Mouse (Mus musculus) left cerebral cortex, adult 8-10 months (tissue): ENCODE data around the gene Dscaml1. TPM values are rescaled to one million over a fixed set of nuclear protein-coding genes. Genes with fewer than 3 reads are reported as not detected.

Experiments
- DNase-seq, 2 experiments: peaks; one replicate each; pipeline ENCODE4 v3.0.0; 2022; ENCODE audit warnings: low spot score in 2 of 2
- total RNA-seq, 4 experiments: library from RNA; stranded (reverse); gene quantifications; 2 replicates each; pipeline ENCODE4 v1.2.4; 2022

Dscaml1 gene
- 10 to 100 TPM; 42.5 to 65.6 (median 47.0) TPM for total RNA-seq

DNA sequence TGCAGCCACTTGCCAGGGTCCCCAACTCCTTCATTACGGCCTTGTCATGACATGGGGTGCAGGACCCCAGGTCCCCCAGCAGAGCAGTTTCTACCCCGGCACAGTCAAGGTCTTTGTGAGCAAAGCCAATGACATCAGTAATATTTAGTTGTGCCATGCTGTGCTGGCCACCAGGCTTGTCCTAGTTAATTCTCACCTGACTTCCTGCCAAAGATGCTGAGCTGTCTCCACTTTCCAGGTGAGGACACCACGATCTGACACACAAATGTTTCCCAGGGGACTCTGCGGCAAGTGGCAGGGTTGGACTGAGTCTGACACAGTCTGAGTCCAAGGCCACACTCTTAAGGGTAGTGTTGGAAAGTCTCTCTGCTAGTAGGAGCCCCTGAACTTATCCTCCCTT is at the start of gene Dscaml1:
TSS of gene Dscaml1 (plus strand) at position 173 of the 400 bp plus-strand sequence.
- no peak for DNase-seq

DNA sequence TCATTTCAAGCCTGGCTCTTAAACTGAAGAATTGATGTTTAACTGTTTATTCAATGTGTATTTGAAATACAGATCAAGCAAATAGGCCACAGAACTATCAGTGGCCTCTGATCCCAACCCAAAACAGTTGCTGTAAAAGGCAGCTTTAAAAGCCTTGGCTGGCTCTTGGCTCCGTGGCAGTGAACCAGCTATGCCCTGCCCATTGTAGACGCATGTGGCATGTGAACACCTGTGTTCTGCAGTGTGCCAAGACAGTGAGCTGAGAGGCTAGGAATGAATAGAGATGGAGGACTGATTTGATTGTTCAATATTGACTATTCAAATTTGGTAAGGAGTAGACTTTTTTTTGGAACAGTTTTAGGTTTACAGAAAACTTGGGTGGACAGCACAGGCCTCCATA is 49.5 kb upstream of the Dscaml1 start:
- no peak for DNase-seq

DNA sequence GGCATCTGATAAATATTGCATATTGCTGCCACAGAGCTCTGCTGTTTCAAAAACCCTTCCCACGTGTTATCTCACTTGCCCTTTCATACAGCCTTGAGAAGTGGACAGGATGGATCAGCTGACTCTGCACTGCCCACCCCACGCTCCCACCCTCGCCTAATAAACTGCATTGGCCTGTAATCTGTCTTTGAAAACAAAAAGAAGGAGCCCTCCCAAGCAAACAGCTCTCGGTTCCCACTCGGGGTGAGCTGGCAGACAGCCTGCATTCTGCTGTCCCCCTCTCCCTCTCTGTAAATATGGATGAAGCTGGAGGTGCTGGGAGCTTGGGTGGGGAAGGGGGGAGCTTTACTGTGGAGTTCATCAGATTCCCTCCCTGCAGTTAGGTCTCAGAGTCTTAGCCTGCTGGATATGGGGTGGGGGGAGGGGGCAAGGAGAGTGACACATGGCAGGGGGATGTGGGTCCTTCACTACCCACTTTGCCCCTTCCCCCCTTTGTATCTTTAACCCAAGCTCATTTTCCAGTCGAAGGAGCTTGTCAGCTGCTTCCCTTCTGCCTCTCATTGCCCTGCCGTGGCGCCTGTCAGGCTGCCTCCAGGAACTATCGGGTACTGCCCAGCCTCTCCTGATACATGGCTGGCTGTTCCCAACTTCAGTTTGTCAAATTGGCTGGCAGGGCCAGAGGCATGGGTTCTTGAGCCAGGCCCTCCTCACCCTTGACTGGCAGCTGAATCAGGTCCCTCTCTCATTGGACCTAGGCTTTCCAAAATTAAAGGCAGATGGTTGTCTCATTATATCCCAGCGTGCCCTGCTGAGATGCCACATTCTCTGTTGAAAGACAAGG is 45.8 kb upstream of the Dscaml1 start:
- no peak for DNase-seq

DNA sequence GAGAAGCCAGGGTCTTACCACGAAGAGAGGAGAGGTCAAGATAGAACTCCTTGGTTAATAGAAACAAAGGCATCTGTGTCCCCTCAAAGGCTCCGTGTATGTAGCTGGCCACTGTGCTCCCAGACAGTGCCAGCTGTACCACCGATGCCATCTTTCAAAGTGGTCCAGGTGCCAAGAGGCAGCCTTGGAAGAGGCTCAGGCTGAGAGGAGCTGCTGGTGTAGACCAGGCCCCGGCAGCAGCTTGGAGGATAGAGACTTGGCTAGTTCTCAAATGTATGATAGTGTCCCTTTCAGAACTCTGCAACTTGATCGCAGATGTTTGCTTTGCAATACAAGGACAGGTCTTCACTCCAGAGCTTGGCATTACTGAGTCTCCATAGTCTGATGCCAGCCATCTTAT is 44.1 kb upstream of the Dscaml1 start:
- DNase-seq: peak in 1 of 2 experiments; percentile 28

DNA sequence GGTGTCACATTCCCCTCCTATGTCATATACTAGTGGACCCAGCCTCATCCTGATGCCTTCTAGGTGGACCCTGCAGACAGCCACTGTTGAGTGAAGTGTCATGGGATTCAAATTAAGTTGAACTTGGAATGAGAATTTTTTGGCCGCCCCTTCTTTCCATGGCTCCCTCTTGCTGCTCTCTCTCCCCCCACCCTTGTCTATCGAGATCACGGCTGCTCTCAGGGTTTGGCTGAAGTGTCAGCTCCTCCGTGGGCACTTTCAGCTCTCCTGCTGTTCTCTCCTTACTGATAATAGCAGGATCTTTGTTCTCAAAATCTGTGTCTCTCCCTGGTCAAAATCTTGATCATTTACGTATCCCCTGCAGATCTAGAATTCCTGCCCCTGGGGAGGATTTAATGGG is 43.6 kb upstream of the Dscaml1 start:
- DNase-seq: no peak

DNA sequence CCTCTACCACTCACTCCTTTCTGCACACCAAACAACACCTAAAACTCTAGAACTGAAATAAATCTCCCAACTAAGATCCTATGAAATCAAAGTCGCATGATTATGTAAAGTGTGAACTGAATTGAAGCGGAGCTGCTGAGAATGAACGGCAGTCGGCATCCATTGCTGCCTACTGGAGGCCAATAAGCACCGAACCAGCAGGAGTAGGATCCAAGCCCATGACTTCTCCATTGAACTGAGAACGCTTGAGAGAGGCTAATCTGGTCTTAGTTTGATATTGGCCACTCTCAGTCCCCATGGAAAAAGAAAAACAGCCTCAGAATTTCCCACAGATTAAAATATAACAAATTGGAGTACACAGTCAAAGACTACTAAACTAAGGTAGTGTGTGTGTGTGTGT is 42.5 kb upstream of the Dscaml1 start:
- no peak for DNase-seq

DNA sequence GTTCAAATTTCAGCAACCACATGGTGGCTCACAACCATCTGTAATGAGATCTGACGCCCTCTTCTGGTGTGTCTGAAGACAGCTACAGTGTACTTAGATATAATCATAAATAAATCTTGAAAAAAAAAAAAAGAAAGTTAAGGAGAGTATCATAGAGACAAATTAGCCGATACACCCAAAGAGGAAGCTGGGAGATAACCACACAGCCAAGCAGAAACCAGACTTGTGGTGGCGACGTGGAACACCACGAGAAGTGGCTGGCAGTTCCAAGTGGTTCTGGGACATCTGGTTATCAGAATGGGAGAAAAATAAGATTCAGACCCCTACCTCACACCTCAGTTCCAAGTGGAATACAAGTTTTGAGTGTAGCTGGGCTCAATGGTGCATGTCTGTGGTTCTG is 39.7 kb upstream of the Dscaml1 start:
- DNase-seq: no peak

DNA sequence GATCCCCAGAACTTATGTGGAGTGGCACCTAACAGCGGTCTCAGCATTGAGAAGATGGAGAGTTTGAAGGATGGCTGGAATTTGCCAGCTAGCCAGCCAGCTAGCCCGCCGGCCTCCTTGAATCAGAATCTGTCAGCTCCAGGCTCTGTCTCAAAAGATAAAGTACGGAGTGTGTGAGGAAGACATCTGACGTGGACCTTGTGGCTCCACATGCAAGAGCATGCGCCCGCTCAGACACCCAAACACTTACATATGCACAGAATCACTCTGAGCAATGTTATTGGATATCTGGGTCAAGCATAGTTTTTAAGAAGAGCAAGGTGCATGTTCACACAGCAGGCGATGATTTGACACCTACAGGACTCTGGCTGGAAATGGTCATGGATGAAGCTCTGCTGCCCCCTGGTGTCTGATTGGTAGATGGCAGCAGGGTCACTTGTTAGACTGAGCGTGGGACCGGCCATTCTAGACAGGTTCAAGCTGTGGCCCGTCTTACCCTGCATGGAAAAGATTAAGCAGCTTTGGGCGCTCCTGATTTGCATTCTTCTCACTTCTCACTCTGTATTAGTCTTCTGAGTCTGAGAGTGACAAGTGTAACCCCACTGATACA is 37.9 kb upstream of the Dscaml1 start:
- peak; percentile 60 to 87 for DNase-seq

DNA sequence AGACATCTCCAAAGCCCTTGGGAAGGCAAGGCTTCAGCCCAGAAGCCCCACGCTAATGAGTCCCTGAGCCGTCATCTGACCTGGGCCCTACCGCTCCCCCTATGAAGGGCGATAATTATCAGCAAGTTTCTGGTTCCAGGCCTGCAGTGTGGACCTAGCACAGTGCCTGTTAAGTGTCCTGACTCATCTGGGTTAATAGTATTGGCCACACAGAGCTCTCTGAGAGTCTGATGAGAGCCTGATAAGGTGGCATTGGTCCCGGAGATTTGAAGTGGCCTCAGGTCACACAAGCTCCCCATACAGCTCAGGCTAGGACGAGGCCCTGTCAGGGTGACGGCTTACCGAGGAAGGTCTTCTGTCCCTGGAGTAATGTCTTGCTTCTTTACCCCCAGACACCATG is 36.8 kb upstream of the Dscaml1 start:
- DNase-seq: no peak

DNA sequence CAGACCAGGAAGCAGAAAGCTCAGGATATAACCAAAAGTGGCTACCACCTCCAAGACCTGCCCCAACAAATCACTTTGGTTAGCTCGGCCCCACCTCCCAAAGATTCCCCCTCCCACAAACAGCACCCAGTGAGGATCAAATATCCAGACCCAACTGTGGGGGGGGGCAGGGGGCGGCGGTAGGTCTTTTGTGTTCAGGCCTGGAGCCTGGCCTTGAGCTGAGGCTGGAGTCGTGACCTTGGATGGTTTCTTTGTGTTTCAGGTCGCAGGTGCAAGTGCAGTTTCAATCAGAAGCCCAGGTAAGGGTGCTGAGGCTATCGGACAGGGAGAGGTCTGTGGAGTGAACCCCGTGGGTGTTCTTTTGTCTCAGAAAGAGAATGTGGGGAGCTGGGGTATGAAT is 35.1 kb upstream of the Dscaml1 start:
- DNase-seq: no peak

DNA sequence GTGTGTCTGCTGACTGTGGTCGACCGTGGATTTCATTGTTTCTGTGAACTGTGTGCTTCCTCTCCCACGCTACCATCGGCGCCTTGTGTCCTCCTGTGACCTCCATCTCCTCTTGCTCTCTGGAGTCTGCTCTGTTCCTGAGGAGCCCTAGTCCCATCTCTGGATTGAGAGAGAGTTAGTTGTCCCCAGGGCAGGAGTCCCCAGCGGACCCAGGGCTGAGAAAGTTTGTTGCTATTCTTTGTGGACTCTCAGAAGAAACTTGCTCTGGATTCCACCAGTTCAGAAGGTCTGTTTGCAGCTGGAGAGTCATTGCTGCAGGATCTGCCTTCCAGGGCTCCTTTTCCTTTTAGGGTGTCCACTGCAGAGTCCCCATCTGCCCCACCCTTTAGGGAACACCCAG is 31.2 kb upstream of the Dscaml1 start:
- DNase-seq: no peak

DNA sequence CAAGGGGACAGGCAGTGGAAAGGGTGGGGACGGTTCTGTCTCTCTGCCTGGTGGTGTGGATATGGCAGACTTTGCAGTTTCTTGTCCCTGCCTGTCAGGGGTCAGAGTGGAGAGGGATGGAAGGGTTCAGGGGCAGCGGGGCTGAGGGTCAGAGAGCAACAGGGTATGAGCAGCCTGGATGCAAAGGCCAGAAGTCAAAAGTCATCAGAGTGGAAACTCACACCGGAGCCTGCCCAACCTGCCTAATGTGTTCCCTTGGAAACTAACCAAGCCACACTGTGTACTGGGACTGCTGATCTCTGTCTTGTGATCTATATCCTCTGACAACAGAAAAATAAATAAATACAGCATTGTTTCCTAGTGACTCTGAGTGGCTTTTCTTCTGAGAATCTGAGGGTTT is 30.6 kb upstream of the Dscaml1 start:
- no peak for DNase-seq

DNA sequence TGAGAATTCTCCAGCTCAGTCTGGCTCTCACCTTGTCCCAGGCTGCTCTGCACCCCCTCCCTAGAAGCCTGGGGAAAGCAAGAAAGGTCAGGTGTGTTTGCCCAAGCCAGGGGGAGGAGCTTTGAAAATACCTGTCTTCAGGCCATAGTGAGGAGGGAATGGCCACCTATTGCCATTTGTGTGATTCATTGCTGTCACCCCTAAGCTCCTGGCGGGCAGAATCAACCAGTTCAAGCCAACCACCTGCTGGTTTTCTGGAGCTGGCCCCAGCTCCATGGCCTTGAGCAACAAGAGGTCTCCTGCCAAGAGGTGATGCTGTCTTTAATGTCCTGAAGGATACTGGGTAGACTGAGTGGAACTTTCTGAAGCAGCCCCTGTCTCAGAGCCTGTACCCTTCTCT is 28.1 kb upstream of the Dscaml1 start:
- DNase-seq: no peak

DNA sequence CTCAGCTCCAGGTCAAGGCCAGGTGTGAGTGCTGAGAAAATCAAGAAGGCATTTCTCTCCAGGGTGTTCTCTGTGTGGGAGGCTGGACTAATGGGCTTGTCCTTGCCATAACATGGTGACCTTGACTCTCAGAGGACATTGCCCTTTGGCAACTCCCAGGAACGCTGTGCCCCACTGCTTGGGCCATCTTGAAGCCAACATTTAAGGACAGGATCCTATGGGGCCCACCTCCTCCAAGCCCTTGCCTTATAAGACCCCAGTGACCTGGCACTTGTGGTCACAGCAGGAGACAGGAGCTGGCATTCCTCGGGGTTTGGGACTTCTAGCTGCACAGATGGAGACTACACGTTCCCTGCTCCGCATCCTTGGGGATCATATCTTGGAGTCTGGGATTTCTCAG is 27.0 kb upstream of the Dscaml1 start, which contains the start of gene Fxyd2:
TSS of gene Fxyd2 (plus strand) at position 236 of the 400 bp plus-strand sequence.
- no peak for DNase-seq

DNA sequence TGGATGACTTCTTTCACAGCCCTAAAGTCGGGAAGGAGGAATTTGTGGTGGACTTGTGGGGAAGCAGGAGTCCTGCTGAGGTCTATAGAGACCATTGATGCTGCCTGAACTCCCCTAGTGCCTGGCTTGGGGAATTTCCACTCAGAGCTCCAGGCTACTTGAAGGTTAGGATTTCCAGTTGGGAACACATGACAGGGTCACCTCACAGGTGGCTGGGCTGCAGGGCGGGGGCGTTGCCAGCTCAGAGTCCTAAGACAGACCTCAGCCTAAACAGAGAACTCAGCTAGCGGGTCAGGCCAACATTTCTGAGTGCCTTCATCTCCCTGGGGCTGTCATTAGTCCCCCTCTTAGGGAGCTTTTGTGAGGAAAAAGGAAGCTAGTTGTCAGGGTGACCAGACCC is 24.6 kb upstream of the Dscaml1 start:
- no peak for DNase-seq

DNA sequence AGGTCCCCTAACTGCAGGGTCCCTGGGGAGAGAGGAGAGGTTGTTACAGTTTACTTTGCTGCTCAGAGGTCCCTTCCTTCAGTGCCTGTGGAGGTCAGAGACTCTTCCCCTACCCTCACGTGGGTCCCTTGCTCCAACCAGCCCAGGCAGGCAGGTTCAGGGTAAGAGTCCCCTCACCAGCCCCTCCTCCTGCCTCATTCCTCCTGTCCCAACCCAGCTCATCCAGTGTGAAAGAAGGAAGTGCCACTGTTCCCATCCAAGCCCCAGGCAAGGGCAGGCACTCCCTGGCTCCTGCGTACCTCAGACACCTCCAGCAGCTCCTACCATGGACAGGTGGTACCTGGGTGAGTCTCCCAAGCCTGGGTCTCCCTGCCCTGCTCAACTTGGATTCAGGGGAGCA is 23.5 kb upstream of the Dscaml1 start:
- no peak for DNase-seq

DNA sequence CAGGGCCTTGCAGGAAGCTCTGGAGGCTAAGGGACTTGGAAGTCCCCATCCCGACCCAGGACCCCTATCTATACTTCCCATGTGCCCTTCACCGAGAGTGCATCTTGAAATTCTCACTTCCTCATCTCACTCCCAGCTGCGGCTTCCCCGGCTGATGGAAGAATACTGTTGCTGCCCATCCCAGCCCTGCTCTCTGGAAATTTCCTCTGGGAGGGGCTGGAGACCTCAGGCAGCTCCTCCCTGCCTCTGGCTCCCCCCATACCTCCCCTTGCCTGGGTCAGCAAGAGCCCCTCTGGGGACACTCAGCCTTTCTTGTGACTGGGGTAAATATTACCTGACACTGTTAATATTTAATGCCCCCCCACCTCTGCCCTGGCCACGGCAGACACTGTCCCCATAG is 20.7 kb upstream of the Dscaml1 start:
- no peak for DNase-seq

DNA sequence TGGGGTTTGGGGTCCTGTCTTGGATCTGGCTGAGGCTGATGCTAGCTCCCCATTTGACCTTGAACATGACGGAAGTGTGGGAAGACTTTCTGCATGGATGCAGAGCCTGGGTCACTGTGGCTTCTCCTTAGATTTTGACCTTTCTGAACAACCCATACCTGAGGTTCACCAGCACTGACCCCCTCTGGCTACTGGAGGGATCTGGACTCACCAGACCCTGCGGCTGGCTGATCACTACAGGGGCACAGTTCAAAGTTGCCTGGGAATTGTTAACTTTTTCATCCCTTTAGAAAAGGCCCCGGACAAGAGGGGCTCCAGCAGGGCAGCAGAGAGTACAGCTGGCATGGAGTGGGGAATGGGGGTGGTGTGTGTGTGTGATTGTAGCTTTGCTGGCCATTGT is 19.6 kb upstream of the Dscaml1 start:
- DNase-seq: no peak

DNA sequence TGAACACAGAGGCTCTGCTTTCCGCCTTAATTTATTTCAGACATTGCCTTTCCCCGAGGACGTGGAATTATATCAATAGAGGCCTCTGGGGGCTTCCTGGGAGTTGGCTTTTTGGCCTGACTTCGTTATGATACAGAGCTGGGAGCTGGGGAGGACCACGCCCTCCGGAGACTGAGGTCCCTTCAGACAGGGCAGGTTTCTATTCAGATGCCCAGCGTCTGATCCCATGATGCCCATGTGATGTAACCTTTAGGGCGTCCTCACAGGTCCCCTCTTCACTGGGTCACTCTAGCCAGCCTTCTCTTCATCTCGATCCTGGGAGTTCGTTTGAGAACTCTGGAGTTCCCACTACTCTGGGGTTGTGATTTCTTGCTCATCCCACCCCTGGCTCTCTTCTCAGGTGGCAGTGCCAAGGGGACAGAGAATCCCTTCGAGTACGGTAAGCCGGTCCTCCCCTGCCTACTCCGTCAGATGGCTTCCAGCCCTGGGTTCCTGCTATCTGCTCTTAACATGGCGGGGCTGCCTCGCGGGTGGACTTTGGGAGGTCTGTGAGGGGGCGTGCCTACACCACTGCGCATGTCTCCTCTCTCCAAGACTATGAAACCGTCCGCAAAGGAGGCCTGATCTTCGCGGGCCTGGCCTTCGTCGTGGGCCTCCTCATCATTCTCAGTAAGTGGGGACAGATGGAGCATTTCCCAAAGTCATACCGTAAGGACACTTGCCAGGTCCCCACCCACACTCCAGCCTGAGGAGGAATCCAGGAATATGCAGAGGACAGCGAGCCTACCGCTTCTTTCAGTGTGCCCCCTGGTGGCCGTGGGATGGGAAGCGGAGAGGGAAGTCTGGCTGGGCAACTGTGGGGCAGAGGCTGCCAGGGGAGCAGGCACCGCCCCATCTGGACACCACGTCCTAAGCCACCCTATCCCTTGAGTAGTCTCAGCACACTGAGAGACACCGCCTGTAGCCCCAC is 18.4 kb upstream of the Dscaml1 start:
- peak; percentile 64 to 74 for DNase-seq

DNA sequence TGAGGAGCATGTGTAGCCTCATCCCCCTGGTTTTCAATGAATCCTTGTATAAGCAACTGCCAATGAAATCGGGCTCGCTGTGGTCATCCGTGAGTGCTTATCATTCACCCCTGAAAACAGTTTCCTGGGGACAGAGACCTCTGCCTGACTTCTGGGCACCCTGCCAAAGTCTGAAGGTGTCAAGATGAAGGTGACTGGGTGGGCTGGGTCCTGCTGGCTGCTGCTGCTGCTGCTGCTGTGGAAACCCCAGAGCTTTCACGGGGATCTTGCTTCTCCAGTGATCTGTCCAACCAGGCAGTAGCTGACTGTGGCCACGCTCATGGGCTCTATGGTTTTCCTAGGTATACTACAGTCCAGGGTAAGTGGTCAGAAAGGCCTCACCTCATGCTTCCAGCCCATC is 16.2 kb upstream of the Dscaml1 start:
- no peak for DNase-seq

DNA sequence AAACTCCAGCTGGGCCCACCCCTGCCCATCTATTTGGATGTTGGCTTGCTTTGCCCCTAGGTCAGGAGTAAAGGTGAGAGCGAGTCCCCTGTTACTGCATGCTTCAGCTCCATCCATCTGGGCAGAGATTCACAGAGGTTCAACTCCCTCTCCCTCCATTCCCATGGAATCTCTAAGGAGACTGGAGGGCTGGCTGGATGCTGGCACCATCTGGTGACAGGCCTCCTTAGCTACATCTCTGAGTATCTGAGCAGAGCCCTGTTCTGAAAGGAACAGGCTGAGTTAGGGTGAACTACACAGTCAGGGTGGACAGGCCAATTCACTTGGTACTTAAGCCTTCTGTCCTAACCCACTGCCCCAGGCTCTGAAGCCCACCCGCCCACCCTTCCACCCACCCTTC is 15.8 kb upstream of the Dscaml1 start:
- DNase-seq: no peak

DNA sequence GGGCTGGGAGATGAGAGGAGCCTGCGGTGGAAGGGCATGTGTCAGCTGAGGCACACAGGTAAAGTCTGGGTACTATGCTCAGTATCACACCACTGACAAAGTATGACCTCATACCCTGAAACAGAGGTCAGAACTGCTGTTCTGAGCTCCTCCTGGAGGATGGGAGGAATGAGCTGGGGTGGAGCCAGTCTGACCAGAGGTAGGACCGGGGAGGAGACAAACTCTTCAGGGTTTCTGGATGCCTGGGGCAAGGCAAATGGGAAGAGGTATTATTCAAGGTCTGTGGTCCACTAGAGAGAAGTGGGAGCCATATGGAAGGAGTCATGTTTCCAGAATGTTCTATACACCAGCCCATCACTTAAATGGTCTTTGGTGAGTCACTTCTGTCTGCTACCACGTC is 15.3 kb upstream of the Dscaml1 start:
- DNase-seq: no peak
